Mouse (Mus musculus) embryonic facial prominence, embryonic 11.5 days (tissue): ENCODE measurements around the gene Nacad. TPM values are rescaled to one million over a fixed set of nuclear protein-coding genes. Genes with fewer than 3 reads are reported as not detected.

Experiments used
- ATAC-seq: fragments of 200-750 bp; cut with Nextera tagmentation; replicated peaks from 2 replicates; pipeline ENCODE4 v1.8.0; 2017; ENCODE audit warnings: low read depth; ENCODE audit not compliant: insufficient number of reproducible peaks, low FRiP score, low TSS enrichment
- DNase-seq: peaks from one replicate; pipeline ENCODE4 v3.0.0-alpha.2; 2015; ENCODE audit warnings: low spot score
- H3K27ac ChIP-seq: fragments of 300-500 bp; sonication (generic); replicated peaks from 2 replicates; pipeline ENCODE4 v1.5.1; 2014; ENCODE audit warnings: mild to moderate bottlenecking, low read depth, low read length, control low read depth
- H3K27me3 ChIP-seq: fragments of 300-500 bp; sonication (generic); 2 replicates; pipeline ENCODE4 v1.6.1; 2014; ENCODE audit warnings: mild to moderate bottlenecking, low read length, moderate library complexity, mixed read lengths; ENCODE audit not compliant: control insufficient read depth, insufficient read depth
- H3K36me3 ChIP-seq: fragments of 300-500 bp; sonication (generic); replicated peaks from 2 replicates; pipeline ENCODE4 v1.6.1; 2014; ENCODE audit warnings: low read depth, mild to moderate bottlenecking, low read length, moderate library complexity, mixed read lengths; ENCODE audit not compliant: control insufficient read depth, insufficient read depth
- H3K4me1 ChIP-seq: fragments of 300-500 bp; sonication (generic); 2 replicates; pipeline ENCODE4 v1.6.1; 2014; ENCODE audit warnings: low read length, mixed read lengths; ENCODE audit not compliant: control insufficient read depth, insufficient read depth
- H3K4me2 ChIP-seq: fragments of 300-500 bp; sonication (generic); 2 replicates; pipeline ENCODE4 v1.6.1; 2014; ENCODE audit warnings: low read depth, mild to moderate bottlenecking, control low read depth, low read length, moderate library complexity
- H3K4me3 ChIP-seq: fragments of 300-500 bp; sonication (generic); 2 replicates; pipeline ENCODE4 v1.5.1; 2014; ENCODE audit warnings: low read depth, low read length, control low read depth
- H3K9ac ChIP-seq: fragments of 300-500 bp; sonication (generic); replicated peaks from 2 replicates; pipeline ENCODE4 v1.6.1; 2014; ENCODE audit warnings: mild to moderate bottlenecking, control low read depth, low read length
- H3K9me3 ChIP-seq: fragments of 300-500 bp; sonication (generic); replicated peaks from 2 replicates; pipeline ENCODE4 v1.6.1; 2016; ENCODE audit warnings: mild to moderate bottlenecking, low read length, inconsistent platforms, mixed read lengths; ENCODE audit not compliant: control insufficient read depth
- WGBS: fragments of 180-500 bp; shearing (Covaris S2); extraction: QIAGEN DNeasy Blood & Tissue Kit; methylation state at CpG from one replicate; pipeline ENCODE4 v1.1.7; 2014; 5-methylcytosine and 5-hydroxymethylcytosine counted together
- polyA plus RNA-seq: library from polyadenylated mRNA; unstranded; fragments of >200 nt; fragmentation: Nextera tagmentation; extraction: Ambion mirVana; gene quantifications from 2 replicates; pipeline ENCODE4 v1.2.1, GENCODE M21; 2014

Nacad gene
- polyA plus RNA-seq, 1 experiment from 2014 or later = 9.9 TPM

DNA sequence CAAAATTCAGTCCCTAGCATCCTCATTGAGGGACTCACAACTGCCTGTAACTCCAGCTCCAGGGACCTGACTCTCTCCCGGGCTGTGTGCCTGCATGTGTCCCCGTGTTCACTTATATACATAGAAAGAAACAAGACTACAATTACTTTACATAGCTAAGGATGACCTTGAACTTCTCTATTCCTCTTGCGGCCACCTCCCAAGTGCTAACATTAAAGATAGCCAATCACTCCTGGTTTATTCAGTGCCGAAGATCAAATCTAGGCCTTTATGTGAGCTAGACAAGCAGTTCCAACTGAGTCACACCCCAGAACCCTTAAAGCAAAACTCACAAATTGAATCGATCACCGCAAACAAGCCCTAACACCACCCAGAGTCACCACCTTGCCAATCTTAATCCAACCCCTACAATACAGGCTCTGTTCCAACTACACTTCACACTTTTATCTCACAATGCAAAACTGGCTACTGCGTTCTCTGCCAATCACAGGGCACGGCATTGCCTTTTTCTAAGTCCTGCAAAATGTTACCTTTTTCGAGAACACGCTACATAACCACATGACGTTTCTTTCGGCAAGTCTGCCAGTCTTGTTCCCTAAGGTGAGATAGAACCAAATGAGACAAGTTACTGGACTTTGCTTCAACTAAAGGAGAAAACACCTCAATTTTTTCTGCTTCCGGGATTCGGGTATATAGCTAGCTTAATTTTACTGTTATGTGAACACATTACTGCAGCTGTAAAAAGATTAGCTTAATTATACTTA is 18.9 kb upstream of the Nacad start:
- Histone ChIP-seq H3K4me1 (no peaks in the 10 kb centered on the region; the same call in 1 of the 2 replicates), H3K36me3 (peaks cover 13% of the 10 kb centered on the region), H3K27ac (no peak overlapping the region), H3K9ac (peak overlapping the region; percentile 82), H3K27me3 (no peaks in the 10 kb centered on the region), H3K4me2 (peak overlapping the region; percentile 48), H3K9me3 (no peaks in the 10 kb centered on the region), H3K4me3 (peak overlapping the region; percentile 71)
- DNase-seq (no peak), ATAC-seq (no peak)
- WGBS = 67% methylated on average over 14 of the region's 14 CpGs

- no peak for ATAC-seq
- Histone ChIP-seq H3K4me3 (no peak overlapping the region), H3K9me3 (no peaks in the 10 kb centered on the region), H3K27me3 (no peaks in the 10 kb centered on the region), H3K9ac (no peak overlapping the region), H3K4me2 (no peak overlapping the region), H3K27ac (no peak overlapping the region), H3K36me3 (peaks cover 14% of the 10 kb centered on the region), H3K4me1 (no peaks in the 10 kb centered on the region; the same call in 1 of the 2 replicates)
- DNase-seq = no peak
- 90% methylated on average over 10 of the region's 10 CpGs for WGBS
Measured at GRCm38 (mm10) chr11:6623704-6624103, 17.9 kb upstream of the Nacad start.

DNA sequence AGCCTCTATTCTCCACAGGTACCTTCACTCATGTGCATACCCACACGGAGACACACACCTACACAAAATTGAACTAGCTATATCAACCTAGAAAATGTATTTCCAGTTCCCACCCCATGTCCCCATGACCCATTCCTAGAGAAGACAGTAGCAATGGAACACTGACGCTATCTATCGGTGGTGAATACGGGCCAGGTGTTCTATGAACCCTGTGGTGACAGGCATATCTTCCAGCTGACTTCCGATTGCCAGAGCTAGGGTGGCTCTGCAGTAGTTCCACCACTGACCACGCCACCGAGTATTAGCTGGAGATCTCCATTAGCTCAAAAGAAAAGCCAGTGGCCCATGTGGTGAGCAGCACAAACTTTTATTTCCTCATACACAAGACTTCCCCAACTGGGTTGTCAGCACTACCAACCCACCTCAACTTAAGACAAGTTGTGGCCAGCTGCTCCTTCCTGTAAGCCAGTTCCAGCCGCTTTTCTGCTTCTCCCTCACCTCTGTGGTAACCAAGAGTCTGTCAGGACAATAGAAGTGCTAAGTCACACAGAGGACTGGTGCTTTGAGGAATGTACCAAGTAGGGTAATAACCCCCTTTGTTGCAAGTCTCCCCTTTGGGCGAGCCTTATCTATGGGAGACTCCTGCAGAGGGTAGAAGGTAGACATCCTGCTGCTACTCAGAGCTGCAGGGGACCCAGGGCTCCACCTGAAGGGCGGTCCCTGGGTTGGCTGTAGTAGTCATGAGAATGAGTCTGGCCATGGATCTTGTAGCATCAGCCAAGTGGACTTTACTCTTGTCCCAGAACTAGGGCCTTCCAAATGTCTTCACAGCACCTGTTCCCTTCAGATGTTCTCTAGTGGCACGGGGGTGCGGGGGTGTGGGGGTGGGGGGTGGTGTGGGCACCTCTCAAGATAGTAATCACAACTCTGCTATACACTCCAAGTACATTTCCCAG is 9.7 kb upstream of the Nacad start:
- Histone ChIP-seq H3K9me3 (no peaks in the 10 kb centered on the region), H3K4me2 (no peak overlapping the region), H3K9ac (no peak overlapping the region), H3K4me1 (no peaks in the 10 kb centered on the region), H3K36me3 (peaks cover 26% of the 10 kb centered on the region), H3K4me3 (no peak overlapping the region), H3K27me3 (no peaks in the 10 kb centered on the region), H3K27ac (no peak overlapping the region)
- ATAC-seq = no peak
- no peak for DNase-seq
- WGBS = 94% methylated on average over 12 of the region's 12 CpGs

GRCm38 (mm10) chr11:6605021-6605481 is 802 bp downstream of the Nacad start:
- H3K36me3 ChIP-seq = no peaks in the 10 kb centered on the region
- peaks cover 13% of the 10 kb centered on the region for H3K27me3 ChIP-seq
- no peak for DNase-seq
- WGBS = 12% methylated on average over 13 of the region's 13 CpGs
- no peaks in the 10 kb centered on the region; the same call in none of the 2 replicates for H3K4me1 ChIP-seq
- no peaks in the 10 kb centered on the region for H3K9me3 ChIP-seq
- H3K4me3 ChIP-seq = peak overlapping the region; percentile 37
- H3K4me2 ChIP-seq = peak overlapping the region; percentile 72
- no peak for ATAC-seq
- H3K9ac ChIP-seq = peak overlapping the region; percentile 29
- no peak overlapping the region for H3K27ac ChIP-seq

- peak overlapping the region; percentile 37 for H3K4me3 ChIP-seq
- H3K36me3 ChIP-seq = no peaks in the 10 kb centered on the region
- ATAC-seq = no peak
- peak overlapping the region; percentile 29; the same call in 1 of the 2 replicates for H3K9ac ChIP-seq
- no peak overlapping the region for H3K27ac ChIP-seq
- H3K4me1 ChIP-seq = no peaks in the 10 kb centered on the region; the same call in none of the 2 replicates
- H3K27me3 ChIP-seq = peaks cover 13% of the 10 kb centered on the region
- peak overlapping the region; percentile 25; the same call in 1 of the 2 replicates for H3K4me2 ChIP-seq
- no peaks in the 10 kb centered on the region for H3K9me3 ChIP-seq
- DNase-seq = no peak
Measured at GRCm38 (mm10) chr11:6604604-6604936, 1.3 kb downstream of the Nacad start.

DNA sequence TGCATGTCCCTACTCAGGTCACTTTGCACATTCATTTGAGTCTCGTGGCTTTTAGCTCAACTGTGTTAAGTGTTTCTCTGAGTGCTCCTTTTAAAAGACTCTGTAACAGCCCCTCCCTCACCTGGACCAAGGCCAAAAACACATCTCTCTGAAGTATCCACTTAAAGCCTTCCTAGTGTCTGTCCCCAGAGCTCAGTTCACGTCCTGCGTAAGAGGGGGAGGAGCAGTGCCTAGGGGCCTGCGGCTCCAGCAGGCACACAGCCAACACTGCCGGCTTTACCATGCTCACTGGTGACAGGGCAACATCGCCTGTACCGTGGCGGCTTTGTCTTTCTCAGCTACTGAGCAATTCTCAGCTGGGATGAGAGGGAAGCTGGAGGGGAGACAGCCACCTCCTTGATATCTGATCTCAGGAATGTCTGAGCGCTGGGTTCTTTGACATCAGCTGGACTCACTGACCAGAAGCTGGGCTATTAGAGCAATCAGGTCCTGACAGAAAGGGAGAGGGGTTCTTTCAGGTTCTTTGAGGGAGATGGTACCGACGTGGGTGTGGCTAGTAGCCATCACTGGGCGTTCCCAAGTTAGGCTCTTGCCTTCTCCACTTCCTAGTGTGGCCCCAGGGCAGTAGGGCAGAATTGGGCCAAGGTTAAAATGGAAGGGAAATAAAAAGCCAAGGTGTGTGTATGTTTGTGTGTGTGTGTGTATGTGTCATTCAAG is 1.8 kb downstream of the Nacad start:
- Histone ChIP-seq H3K9ac (no peak overlapping the region; the same call in none of the 2 replicates), H3K27me3 (peaks cover 13% of the 10 kb centered on the region), H3K4me2 (no peak overlapping the region; the same call in 1 of the 2 replicates), H3K4me3 (no peak overlapping the region), H3K4me1 (peaks cover 1% of the 10 kb centered on the region), H3K36me3 (no peaks in the 10 kb centered on the region), H3K9me3 (no peaks in the 10 kb centered on the region), H3K27ac (no peak overlapping the region)
- ATAC-seq (peak; percentile 11; the same call in 1 of the 2 replicates), DNase-seq (peak; percentile 42)
- 25% methylated on average over 12 of the region's 12 CpGs for WGBS

DNA sequence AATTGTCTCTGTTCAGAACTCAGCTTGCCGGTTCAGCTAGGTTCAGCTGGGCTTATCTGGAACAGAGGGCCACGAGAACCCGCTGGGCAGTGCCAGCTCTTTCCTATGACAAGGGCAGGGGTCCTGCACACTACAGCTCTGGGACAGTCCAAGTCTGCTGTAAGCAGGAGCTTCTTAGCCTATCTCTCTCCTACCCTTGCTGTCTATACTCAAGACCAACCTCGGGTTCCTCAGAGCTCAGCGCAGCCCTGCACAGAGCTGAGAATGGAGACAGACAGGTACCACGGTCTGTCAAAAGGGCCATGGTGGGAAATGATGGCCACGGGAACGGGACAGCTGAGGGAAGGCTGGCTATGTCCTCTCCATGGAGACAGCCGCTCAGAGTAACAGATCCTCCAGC is 2.6 kb downstream of the Nacad start:
- ATAC-seq (no peak), DNase-seq (no peak)
- peaks cover 13% of the 10 kb centered on the region for H3K27me3 ChIP-seq
- no peak overlapping the region for H3K27ac ChIP-seq
- peaks cover 4% of the 10 kb centered on the region for H3K4me1 ChIP-seq
- no peak overlapping the region for H3K9ac ChIP-seq
- no peaks in the 10 kb centered on the region for H3K36me3 ChIP-seq
- no peak overlapping the region for H3K4me2 ChIP-seq
- 84% methylated on average over 9 of the region's 9 CpGs for WGBS
- H3K4me3 ChIP-seq = no peak overlapping the region
- H3K9me3 ChIP-seq = no peaks in the 10 kb centered on the region
